ENCODE assay signal across 14 mouse cellular contexts in genomic region chr15:9451999-9452398, GRCm38 (mm10). TPM values are rescaled to one million over a fixed set of nuclear protein-coding genes. Genes with fewer than 3 reads are reported as not detected.
DNase-seq lines count a peak whose midpoint lies in the region; ATAC-seq and TF ChIP-seq lines count a peak whose summit lies in the region.
"Had no signal": no experiment of that assay in that cellular context is flagged by ENCODE, and none has a peak within 500 bp of the region (broad histone marks: within the 10 kb centered on the region; RNA-seq: fewer than 3 reads in every experiment).

No protein-coding gene starts in this region.

- no peak for TF ChIP-seq EP300 in heart, postnatal 0 days (IDR thresholded peaks at IDR 0.05; ENCODE audit: low read depth)
- no peak for TF ChIP-seq EP300 in ES-Bruce4 (IDR thresholded peaks at IDR 0.05; ENCODE audit: insufficient read depth, low read depth, low read length)

- no peaks in the 10 kb centered on the region for H3K4me1 ChIP-seq in heart, postnatal 0 days (ENCODE audit: control insufficient read depth, insufficient read depth)
- peaks cover 6% of the 10 kb centered on the region for H3K4me1 ChIP-seq in ES-Bruce4 (ENCODE audit: control insufficient read depth, insufficient read depth, low read length)
- no peaks in the 10 kb centered on the region for H3K4me1 ChIP-seq in cortical plate, adult 2 months (ENCODE audit: control insufficient read depth, insufficient read depth, low read length)
- H3K4me1 ChIP-seq: limb, embryonic 15.5 days; megakaryocyte, embryonic 14.5 days had no signal

- no peak overlapping the region for H3K27ac ChIP-seq in heart, postnatal 0 days (ENCODE audit: low read depth)
- peak overlapping the region; percentile 97 for H3K27ac ChIP-seq in ES-Bruce4 (ENCODE audit: insufficient read depth, low read length)
- no peak overlapping the region for H3K27ac ChIP-seq in cortical plate, adult 2 months (ENCODE audit: insufficient read depth, low read length)
- H3K27ac ChIP-seq: limb, embryonic 15.5 days had no signal

- no peak overlapping the region for H3K4me2 ChIP-seq in heart, postnatal 0 days (ENCODE audit: low read depth, low read length)
- H3K4me2 ChIP-seq: limb, embryonic 15.5 days had no signal

- no peaks in the 10 kb centered on the region for H3K36me3 ChIP-seq in heart, postnatal 0 days (replicated peaks; ENCODE audit: control insufficient read depth, insufficient read depth, low read length)
- no peaks in the 10 kb centered on the region for H3K36me3 ChIP-seq in ES-Bruce4 (ENCODE audit: control insufficient read depth, insufficient read depth, low read length, poor library complexity, severe bottlenecking)
- H3K36me3 ChIP-seq: limb, embryonic 15.5 days had no signal

- TF ChIP-seq CTCF in heart, postnatal 0 days (IDR thresholded peaks at IDR 0.05; ENCODE audit: low read depth), result peak; percentile 34
- TF ChIP-seq CTCF in ES-Bruce4 (IDR thresholded peaks at IDR 0.05; ENCODE audit: low read depth, low read length), result peak; percentile 41
- TF ChIP-seq CTCF in cortical plate, adult 2 months (IDR thresholded peaks at IDR 0.05; ENCODE audit: extremely low read depth, insufficient read depth, low read length), result peak; percentile 21; the same call in 1 of the 2 replicates

- ATAC-seq in heart, postnatal 0 days (ENCODE audit: insufficient read depth, low read depth), result no peak

- WGBS in heart, postnatal 0 days, result 74% methylated on average over 1 of the region's 1 CpGs

- no peak for TF ChIP-seq POLR2A in ES-Bruce4 (IDR thresholded peaks at IDR 0.05; ENCODE audit: insufficient read depth, low read length)
- TF ChIP-seq POLR2A in cortical plate, adult 2 months (IDR thresholded peaks at IDR 0.05; ENCODE audit: extremely low read depth, insufficient read depth, low read length), result no peak

- no peak overlapping the region for H3K4me3 ChIP-seq in heart, postnatal 0 days (ENCODE audit: low read depth, low read length)
- no peak overlapping the region for H3K4me3 ChIP-seq in ES-Bruce4 (ENCODE audit: low read depth, low read length)
- H3K4me3 ChIP-seq in cortical plate, adult 2 months (ENCODE audit: insufficient read depth, low read length), result no peak overlapping the region
- H3K4me3 ChIP-seq: limb, embryonic 15.5 days; megakaryocyte, embryonic 14.5 days had no signal

- DNase-seq in heart, postnatal 0 days (ENCODE audit: low spot score), result no peak
- DNase-seq in heart, postnatal 4 days, result no peak
- peak; percentile 14 for DNase-seq in 416B (ENCODE audit: low read depth)
- no peak for DNase-seq in thymus, postnatal 36 days
- DNase-seq in spleen, adult 12 weeks (ENCODE audit: low spot score), result no peak
- DNase-seq: cerebellum, postnatal 25 days; heart, postnatal 36 days; kidney, adult 8-10 months; thymus, postnatal 14 days had no signal

- H3K27me3 ChIP-seq in heart, postnatal 0 days (ENCODE audit: control insufficient read depth, insufficient read depth, low read length), result no peaks in the 10 kb centered on the region
- no peaks in the 10 kb centered on the region for H3K27me3 ChIP-seq in ES-Bruce4 (ENCODE audit: control insufficient read depth, insufficient read depth, low read length, poor library complexity, severe bottlenecking)
- H3K27me3 ChIP-seq: limb, embryonic 15.5 days had no signal

- H3K9ac ChIP-seq in heart, postnatal 0 days (replicated peaks; ENCODE audit: low read depth, low read length), result no peak overlapping the region
- H3K9ac ChIP-seq in ES-Bruce4 (ENCODE audit: low read depth, poor library complexity, severe bottlenecking), result no peak overlapping the region
- H3K9ac ChIP-seq: limb, embryonic 15.5 days had no signal

- H3K9me3 ChIP-seq in heart, postnatal 0 days (replicated peaks; ENCODE audit: control insufficient read depth, low read length), result no peaks in the 10 kb centered on the region
- 0 out of 2 replicates have a peak, but pooled peaks cover 2% of the 10 kb centered on the region for H3K9me3 ChIP-seq in ES-Bruce4 (replicated peaks; ENCODE audit: control insufficient read depth, insufficient read depth, low read length, poor library complexity, severe bottlenecking)
- H3K9me3 ChIP-seq: limb, embryonic 15.5 days; megakaryocyte, embryonic 14.5 days had no signal

RNA-seq across cellular contexts. Expression of gene Capsl, which starts 16.2 kb away (rescaled TPM):
- total RNA-seq in heart, postnatal 0 days (2014; rRNA removed; ENCODE audit: low replicate concordance), result not detected in 2 replicates
- polyA plus RNA-seq in heart, postnatal 0 days (2015; fragmentation: Nextera tagmentation; extraction: Ambion mirVana), result 0.49 TPM in 1 of 2 replicates, not detected in the other
- total RNA-seq in heart, postnatal 4 days (2021), result not detected
- polyA plus RNA-seq in ES-Bruce4 (2011; ENCODE audit: insufficient read depth, insufficient read length, low read depth, missing spikeins), result 11.3 and 12.0 TPM in 2 replicates
- polyA plus RNA-seq in cortical plate, adult 2 months (2012; rRNA removed), result 1.4 and 1.8 TPM in 2 replicates
- total RNA-seq: gastrocnemius, adult 18-20 months; heart, postnatal 36 days had no signal
